Mouse (Mus musculus) neural tube, embryonic 10.5 days (tissue): ENCODE measurements around the gene Slc13a2.

ENCODE experiments used
- DNase-seq: peaks from one replicate; pipeline ENCODE4 v3.0.0-alpha.2; 2017; ENCODE audit warnings: low spot score; ENCODE audit errors: extremely low spot score

Slc13a2 gene

DNA sequence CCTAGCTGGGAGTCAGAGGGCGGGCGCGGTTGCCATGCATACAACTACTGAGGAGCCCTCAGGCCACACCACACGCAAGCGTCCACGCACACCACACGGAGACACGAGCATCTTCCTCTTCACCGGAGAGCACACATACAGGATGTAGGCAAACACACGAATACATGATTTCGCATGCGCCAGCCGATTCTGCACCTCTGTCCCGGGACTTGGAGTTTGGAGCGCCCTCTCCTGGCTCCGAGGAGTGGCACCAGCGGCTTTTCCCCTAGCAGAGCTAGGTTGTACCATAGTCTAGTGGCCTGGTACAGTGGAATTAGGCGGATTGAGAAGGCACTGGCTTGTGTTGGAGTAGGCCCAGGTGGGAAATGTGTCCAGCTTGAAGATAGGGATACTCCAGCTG lies 24.6 kb downstream of the Slc13a2 start:
- peak; percentile 76 for DNase-seq

DNA sequence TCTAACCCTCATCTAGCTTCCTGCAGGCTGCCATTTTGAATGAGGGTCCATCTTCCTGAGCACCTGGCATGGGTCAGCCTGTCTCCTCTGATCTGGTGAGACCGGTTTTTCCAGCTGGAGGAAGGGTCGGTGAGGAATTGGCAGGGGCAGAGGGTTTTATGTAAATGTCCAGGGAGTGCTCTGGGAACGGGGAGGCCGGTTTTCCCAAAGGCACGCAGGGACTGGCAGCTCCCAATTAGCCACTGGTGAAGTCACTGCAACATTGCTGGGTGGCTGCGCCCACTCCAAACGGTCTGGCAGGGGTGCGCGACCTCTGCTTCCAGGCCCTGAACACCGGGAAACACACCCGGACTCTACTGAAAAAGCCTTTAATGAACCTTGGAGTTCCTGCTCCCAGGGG lies 25.1 kb downstream of the Slc13a2 start:
- no peak for DNase-seq

DNA sequence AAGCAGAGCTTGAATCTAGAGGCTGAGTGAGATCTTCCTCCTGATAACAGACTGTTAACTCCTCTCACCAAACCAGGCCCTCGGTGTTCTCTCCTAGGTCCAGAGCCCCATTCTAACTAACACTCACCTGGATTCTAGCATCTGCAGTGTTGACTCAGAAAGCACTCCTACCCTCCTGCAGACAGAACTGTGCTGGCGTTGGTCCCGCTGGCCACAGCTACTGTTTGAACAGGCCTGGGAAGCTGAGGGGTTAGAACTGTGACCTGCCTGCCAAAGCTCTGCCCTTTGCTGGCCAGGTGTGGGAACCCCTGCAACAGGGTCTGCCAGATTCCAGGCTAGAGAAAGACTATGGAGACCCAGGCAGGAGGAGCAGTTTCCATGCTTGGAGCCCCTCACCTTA lies 29.3 kb downstream of the Slc13a2 start:
- no peak for DNase-seq

DNA sequence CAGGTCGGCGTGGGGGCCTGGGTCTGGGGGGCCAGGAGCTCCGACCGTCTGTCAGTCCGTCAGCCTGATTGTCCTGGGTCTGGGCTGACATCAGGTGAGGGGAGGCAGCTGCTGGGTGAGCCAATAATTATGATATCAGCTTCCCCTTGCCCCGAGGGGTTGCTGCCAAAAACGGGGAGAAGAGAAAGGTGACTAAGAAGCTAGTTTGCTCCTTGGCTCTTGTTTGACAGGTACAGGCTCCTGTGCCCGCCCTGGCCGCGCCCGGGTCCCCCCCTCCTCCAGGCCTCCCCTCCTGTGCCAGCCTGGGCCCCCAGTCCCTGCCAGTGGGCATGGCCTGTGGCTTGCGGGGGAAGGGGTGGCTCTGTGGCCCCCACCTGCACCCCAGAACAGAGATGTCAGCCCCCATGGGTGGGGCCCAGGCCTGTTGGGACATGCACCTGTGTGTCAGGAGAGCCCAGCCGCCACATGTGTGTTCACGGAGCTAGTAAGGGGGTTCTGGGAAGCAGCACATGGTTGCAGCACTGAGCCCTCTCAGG lies 35.4 kb downstream of the Slc13a2 start, which contains the start of gene Foxn1:
Gene Foxn1 (minus strand): TSS at position 51 of the 536 bp plus-strand sequence.
- no peak for DNase-seq

DNA sequence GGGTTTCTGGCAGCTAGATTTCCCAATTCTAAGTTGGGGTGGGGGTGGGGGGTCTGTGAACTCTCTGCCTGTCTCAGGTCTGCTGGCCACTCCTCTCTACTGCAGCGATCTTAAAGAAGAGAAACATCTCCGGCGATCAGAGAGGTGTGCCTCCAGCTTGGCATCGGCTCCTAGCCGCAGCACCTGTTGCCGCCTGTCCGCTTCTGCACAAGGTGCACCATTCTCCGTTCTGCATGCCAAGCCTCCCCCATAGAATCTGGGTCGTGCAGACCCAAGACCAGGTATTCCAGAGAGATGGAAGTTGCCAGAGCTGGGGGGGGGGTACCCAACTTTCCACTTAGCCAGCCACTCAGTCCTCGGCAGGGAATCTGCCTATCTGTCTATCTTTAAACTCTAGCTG lies 36.2 kb downstream of the Slc13a2 start:
- no peak for DNase-seq

DNA sequence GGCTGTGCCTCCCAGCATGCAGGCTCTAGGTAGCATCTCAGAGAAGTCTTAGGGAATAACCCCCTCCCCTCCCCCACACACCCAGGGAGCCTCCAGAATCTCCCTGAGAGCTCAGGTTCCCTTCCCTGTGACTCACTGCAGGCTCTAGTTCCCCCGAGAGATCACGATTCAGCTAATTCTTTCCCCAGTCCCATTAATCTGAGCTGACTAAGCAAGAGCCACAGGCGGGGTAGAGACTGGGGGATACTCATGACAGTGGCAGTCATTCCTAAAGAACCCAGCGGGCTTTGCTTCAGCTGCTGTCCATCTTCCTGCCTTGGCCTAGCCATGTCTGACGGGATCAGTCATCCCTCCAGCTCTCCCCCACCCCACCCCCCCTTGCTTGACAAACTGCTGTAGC lies 39.3 kb downstream of the Slc13a2 start:
- no peak for DNase-seq

DNA sequence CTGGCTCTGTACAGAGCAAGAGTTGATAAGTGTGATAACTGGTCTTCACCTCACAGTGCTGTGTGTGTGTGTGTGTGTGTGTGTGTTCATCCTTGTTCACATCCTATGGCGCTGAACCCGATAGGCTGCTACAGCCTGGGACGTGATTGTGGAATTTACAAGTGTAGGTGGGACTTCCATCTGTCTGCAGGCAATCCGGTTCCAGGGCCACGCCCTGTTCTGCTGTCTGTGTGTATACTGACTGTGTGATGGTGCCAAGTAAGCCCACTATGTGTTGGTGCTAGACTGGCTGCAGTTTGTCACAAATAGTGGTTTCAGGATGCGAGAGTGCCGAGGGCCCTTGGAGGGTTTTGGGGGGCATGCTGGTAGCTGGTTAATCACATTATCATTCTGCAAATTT lies 39.7 kb downstream of the Slc13a2 start:
- no peak for DNase-seq

DNA sequence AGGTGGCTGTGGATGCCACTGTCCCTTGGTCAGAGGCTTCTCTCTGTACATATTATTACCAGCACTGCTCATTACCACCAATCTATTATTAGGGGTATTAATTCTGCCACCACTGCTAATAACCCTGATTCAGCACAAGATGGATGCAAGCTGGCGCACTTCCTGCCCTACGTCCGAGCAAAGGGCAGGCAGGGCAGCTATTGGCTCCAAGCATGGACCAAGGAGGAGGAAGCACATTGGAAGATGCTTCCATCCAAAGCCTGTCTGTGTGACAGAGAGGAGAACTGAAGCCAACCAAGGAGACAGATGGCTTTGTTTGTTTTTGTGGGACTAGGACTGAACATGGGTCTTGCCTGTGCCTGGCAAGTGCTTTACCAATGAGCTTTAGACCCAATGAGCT lies 41.0 kb downstream of the Slc13a2 start:
- DNase-seq = no peak

DNA sequence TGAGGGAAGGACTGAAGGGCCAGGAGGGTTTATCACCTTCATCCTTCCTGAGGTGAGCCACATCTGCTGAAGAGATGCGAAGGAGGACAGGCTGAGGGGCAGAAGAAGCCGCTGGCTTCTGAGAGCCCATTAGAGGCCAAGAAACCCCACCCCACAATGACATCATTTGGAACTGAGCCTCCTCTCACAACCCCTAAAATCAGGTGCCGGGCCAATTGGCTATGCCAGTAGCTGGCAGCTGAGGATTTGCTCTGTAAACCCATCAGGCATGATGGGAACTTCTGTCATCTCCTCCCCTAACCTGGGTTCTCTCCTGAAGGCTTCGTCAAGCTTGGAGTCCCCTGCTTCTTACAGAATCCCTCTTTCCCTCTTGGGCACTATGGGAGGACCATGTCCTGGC lies 41.7 kb downstream of the Slc13a2 start:
- DNase-seq = no peak

DNA sequence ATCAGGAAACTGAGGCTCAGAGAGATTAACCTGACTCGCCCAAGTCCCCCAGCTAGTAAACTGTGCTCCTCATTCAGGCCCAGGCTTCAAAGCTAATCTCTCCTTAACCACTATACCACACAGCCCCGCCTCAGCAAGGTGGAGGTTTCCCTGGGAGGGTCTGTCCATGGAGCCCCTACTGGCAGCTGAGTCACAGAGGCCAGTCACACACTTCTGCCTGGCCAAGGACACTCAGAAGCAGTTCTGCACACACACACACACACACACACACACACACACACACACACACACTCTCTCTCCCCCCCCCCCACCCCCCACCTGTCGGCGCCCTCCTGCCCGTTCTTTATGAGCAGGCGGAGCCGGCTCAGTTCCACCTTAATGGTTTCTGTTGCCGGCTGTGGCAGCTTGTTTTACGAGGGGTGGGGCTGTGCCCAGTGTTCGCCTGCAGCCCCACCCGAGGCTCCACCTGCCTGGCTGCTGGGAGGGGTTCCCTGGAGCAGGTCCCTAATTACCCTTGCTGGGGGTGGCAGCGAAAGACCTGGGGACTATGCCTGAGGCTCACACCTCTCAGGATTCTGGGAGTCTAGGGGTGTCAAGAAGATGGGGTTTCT lies 44.4 kb downstream of the Slc13a2 start:
- DNase-seq = no peak

DNA sequence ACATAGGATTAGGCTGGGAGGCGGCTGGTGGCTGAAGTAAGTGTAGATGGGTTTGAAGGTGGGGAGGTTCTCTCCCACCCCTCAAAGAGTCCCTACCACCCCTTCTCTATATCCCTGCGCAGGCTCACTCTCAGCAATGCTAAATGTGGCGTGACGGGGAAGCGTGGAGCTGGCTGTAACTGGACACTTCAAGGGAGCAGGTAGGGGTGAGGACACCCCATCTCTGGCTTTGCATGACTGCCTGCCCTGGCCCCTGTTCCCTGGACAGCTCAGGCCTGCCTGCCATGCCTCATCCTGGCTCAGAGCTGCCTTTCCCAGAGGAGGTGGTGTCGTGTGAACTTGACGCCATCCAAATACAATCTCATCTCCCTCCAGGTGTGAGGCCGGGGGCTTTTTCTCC lies 47.9 kb downstream of the Slc13a2 start:
- peak; percentile 24 for DNase-seq

DNA sequence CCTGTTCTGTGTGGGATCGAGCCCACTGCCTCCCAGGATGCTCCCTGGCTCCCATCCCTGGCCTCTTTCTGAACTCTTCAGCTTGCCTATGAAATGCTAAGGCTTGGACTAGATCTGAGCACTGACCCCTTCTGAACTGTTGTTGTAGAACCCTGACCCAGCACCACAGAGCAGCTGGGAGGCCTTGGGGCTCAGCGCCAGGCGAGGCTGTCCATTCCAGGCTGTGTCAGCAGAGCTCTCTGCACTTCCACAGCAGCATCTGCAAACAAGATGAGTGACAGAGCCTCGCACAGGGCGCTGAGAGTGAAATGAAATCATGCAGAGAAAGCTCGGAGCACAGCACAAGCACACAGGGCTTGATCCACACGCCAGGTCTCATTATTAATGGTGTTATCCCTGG lies 49.4 kb downstream of the Slc13a2 start:
- no peak for DNase-seq

DNA sequence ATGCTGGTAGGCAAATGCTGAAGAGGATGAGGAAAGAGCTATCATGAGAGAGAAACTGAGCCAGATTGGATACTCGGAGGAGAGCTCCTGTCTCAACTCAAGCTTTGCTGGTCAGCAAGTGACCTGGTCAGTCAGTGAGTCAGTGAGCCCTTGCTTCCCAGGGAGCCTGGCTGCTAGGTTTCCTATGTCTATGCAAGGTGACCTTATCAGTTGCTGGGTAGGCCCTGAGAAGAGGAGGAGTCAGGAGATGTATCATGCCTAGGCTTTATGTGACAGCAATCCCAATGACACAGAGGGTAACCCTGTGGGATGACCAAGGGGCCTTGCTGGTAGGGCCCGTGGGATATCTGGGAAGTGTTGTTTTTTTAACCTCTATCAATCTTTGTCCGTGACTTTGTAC lies 49.9 kb downstream of the Slc13a2 start:
- DNase-seq = no peak

DNA sequence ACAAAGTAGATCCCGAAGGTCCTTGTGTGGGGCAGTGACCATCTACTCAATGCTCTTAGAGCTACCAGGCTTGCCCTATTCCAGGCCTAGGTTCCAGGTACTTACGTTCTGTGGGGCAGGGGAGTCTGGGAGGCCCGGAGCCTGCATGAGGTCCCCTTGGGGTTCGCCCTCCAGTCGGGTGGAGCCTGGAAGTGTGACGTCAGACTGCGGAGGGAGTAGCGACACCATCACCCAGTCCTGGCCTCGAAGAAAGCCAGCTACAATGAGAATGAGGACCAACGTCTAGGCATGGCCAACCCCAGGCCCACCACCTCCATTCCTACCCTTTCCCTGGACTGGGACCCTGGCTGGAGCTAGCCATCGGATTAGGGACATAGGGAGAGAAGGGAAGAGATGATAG lies 50.3 kb downstream of the Slc13a2 start:
- DNase-seq = no peak

DNA sequence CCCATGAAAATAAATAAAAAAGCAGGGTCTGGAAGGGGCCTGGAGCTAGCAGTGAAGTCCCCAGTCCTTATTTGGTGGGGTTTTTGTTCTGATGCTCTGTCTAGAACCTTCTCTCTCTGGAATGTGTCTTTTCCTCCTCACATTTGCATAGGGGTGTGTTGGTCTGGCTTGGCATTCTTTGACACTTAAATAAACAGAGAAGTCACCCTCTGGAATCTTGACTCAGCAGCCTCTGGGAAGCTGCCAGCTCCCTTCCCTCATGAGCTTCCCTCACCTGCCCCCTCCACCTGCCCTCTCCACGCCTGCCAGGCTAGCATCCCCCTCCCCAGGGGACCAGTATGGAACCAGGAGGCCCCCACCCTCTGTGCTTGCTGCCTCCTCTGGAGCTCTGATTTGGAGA lies 51.6 kb downstream of the Slc13a2 start:
- DNase-seq = no peak

DNA sequence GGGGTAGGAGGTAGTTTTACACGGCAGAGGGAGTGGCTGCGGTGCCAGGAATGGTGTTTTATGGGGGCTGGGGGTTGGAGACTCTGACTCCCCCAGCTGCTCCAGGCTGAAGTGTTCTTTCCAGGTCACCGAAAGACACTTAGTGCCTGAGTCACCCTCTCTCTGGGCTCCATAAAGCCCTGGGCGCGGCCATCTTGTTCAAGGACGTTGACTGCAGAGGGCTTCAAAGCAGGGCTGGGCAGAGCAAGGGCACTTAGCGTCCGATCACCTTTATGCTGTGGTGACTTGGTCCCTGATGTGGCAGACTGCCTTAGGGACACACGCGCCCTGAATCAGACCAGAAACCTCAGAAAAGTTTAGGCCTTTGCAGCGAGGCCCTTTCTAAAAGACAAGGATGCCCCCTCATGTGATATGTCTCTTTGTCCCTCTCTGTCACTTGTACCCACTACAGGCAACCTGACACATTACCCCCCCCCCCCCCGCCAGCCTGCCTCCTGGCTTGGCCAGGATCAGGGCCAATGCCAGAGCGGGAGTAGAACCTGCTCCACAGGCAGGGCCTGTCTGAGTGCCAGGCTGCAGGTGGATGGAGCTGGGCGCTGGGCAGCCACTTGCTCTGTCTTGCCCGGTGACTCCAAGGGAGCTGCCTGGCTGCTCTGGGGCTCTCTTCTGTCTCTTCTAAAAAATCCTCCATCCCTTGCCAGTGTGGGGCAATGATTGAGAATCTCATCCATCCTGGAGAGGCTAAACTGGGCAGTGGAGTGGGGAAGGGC lies 54.4 kb downstream of the Slc13a2 start:
- no peak for DNase-seq

DNA sequence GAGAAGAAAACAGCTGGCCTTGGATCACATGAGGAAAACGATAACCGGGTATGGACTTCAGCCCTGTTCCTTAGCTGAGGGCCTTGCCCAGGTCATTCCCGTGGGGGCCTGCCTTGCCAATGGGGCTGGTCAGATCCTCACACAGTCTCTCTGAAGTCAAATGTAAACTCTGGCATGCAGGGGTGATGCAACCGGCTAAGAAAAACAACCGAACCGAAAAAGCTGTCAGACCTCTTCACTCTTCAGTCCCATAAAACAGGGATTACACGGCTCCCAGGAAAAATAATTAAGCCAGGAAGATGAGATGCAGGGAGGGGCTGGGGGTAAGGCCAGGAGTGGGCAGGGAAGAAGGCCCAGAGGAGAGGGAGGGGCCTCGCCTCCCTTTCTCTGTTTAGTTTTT lies 57.9 kb downstream of the Slc13a2 start:
- DNase-seq = no peak

DNA sequence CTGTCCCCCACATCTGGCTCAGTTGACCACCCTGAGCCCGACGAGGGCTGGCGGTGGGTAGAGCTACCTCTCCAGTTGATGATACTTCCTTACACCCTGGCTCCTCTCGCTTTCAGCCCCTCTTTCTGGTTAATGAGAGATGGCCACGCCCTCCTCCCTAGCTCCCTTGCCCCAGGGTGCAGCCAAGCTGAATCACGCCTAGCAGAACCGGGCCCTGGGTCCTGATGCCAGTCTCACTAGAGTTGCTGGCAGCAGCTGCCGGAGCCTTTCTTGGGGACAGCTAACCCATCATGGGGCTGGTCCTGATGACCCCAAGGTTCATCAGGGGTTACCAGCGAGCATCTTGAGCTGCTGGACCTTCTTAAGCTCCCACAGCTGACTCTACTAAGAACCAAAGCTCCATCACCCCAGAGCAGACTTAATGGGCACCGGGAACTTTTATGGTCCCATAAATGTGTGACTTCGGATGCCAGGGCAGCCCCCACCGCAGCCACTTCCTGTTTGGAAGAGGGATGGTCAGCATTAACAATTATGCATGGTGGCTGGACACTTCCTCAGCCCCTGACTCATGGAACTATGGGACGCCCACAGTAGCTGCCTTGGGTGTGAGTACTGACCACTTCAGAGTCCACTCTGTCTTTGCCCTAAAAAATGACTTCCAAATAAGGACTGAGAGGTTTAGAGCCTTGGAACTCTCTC lies 58.6 kb downstream of the Slc13a2 start:
- DNase-seq = no peak

DNA sequence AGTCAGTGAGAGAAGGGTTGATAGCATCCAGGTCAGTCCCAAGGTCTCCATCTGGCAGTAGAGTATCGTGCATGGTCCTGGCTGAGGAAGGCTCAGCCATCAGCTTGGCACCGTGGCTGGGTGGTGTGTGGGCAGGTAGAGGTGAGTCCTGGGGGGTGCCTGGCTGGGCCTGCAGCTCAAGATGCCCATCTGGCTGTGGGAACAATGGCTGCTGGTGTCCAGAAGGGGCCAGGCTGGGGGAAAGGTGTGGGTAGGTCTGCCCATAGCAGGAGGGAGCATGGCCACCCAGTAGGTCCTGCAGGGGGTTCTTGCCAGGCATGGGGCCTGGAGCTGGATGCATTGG lies 61.3 kb downstream of the Slc13a2 start:
- no peak for DNase-seq

DNA sequence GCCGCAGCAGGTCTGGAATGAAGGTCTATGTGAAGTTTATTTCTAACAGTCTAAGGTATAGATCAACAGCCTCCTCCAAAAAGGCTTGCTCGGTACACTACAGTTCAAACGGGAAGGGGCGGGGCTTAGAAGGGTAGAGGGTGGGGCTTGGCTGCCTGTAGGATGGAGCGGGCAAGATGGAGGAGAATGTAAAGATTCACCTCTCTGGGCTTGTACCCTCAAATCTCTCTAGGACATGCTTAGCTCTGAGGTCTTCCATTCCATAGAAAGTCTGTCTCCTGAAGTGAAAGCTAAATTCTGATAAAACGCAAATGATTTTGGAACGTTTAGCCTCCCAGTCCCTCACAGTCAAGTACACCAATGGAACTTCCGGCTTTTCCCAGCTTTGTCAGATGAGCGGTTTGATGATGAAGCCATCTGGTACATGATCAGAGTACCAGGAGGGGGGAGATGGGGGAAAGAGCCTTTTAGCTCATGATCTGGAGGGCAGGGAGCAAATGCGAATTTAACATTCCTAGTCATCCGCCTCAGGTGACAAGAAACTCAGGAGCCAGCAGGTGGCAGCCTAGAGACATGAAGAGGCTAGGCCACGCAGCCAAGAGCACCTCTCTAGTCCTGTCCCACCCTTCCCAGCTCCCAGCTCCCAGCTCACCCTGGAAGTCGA lies 61.8 kb downstream of the Slc13a2 start:
- peak; percentile 70 for DNase-seq

DNA sequence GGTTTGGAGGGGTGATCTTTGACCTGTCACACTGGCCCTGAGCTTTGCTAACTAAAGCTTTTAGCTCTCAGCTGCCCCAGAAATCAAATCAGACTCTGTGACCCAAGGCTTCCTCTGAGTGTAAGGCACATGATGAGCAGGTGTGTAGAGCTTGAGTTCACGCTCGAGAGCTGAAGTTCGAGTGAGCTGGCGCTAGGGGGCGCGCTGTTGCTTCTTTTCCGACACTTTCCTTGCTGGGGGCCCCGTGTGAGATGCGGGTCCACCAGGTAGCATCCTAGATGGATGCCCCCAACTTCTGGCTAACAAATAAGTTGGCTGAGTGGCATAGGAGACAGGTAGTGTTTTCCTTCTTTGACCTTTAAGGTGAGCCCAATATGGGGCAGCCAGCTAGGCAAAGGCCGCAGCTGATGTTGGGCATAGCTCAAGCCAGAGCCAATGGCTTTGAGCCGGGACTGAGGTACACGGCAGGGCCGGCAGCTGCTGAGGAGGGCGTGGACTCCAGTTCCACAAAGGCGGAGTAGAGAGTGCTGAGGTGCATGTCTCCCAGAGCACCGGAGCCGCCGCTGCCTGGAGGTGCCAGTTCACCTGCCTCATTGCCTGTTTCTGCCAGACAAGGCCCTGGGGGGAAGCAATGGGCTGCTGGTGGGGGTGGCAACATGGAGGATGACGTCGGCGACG lies 63.5 kb downstream of the Slc13a2 start:
- peak; percentile 50 for DNase-seq
